Mouse (Mus musculus): ENCODE data around the gene Prkra.

DNA sequence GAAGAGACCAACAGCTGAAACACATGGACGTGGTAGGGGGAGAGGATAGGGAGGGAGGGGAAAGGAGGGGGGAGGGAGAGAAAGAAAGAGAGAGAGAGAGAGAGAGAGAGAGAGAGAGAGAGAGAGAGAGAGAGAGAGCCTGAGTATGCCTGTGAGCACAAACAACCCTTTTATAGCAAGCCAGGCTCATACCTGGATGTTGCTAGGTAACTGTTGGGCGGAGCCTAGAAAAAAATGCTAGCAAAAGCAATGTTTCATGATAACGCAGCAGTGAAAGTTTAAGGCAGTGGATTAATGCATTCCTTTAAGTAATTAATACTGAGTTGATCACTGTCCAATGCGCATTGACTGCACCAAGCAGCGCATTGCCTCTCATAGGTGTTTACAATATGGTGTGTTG lies 6.8 kb upstream of the Prkra start:
- TF ChIP-seq POLR2A (IDR thresholded peaks at IDR 0.05; ENCODE audit: control insufficient read depth in 1 of 2, insufficient read depth in 1 of 2, low read depth in 1 of 2, low read length in 2 of 2, poor library complexity in 1 of 2), result no peak
- TF ChIP-seq E2F4 (IDR thresholded peaks at IDR 0.05; ENCODE audit: borderline replicate concordance, low read depth, low read length), result no peak
- TF ChIP-seq ZMIZ1 (IDR thresholded peaks at IDR 0.05; ENCODE audit: low read depth, low read length), result no peak
- no peak for TF ChIP-seq ELF1 (IDR thresholded peaks at IDR 0.05; ENCODE audit: low read depth, low read length)
- TF ChIP-seq CTCF (IDR thresholded peaks at IDR 0.05 in 2 of 3, conservative IDR thresholded peaks at IDR 0.05 in 1 of 3; ENCODE audit: control insufficient read depth in 1 of 3, insufficient read depth in 1 of 3, low read depth in 2 of 3, low read length in 3 of 3, poor library complexity in 1 of 3, severe bottlenecking in 1 of 3), result no peak
- no peak for TF ChIP-seq JUND (IDR thresholded peaks at IDR 0.05; ENCODE audit: low read depth, low read length)
- no peak for TF ChIP-seq HCFC1 (IDR thresholded peaks at IDR 0.05; ENCODE audit: low read depth, low read length)
- TF ChIP-seq UBTF (IDR thresholded peaks at IDR 0.05; ENCODE audit: borderline replicate concordance, insufficient read depth, low read depth, low read length), result no peak
- no peak for TF ChIP-seq TAL1 (IDR thresholded peaks at IDR 0.05; ENCODE audit: low read length)
